Comparison of ENCODE assay signal across 9 mouse cellular contexts in genomic region chr2:156515565-156516185, GRCm38 (mm10). TPM values are rescaled to one million over a fixed set of nuclear protein-coding genes. Genes with fewer than 3 reads are reported as not detected.
DNase-seq lines count a peak whose midpoint lies in the region; ATAC-seq lines count a peak whose summit lies in the region.
"Had no signal": no experiment of that assay in that cellular context is flagged by ENCODE, and none has a peak within 500 bp of the region (broad histone marks: within the 10 kb centered on the region; RNA-seq: fewer than 3 reads in every experiment).

No protein-coding gene starts in this region.

- DNase-seq in MN1 (ENCODE audit: low spot score): peak; percentile 80
- peak; percentile 79 for DNase-seq in cerebellum, adult 11 months
- DNase-seq in layer of hippocampus, postnatal 14 days (ENCODE audit: low spot score in 2 of 2): peak; percentile 80
- peak; percentile 63 to 77 for DNase-seq in lung, postnatal 4 days
- peak; percentile 61 for DNase-seq in retina, postnatal 7 days (ENCODE audit: low read depth, low spot score)
- peak; percentile 56 for DNase-seq in urinary bladder, postnatal 10 days (ENCODE audit: low spot score)

- H3K4me3 ChIP-seq in forebrain, embryonic 15.5 days: no peak overlapping the region
- no peak overlapping the region for H3K4me3 ChIP-seq in hindbrain, embryonic 13.5 days
- H3K4me3 ChIP-seq: limb, embryonic 15.5 days had no signal

- no peaks in the 10 kb centered on the region for H3K27me3 ChIP-seq in forebrain, embryonic 15.5 days
- H3K27me3 ChIP-seq in hindbrain, embryonic 13.5 days: no peaks in the 10 kb centered on the region
- H3K27me3 ChIP-seq: limb, embryonic 15.5 days had no signal

- ATAC-seq in forebrain, embryonic 15.5 days (replicated peaks): peak; percentile 56
- ATAC-seq in hindbrain, embryonic 13.5 days (ENCODE audit: low FRiP score): 0 out of 2 replicates have a peak, but pooled peaks have one; percentile 53

- no peak overlapping the region for H3K27ac ChIP-seq in forebrain, embryonic 15.5 days (replicated peaks)
- H3K27ac ChIP-seq in hindbrain, embryonic 13.5 days: no peak overlapping the region
- H3K27ac ChIP-seq: limb, embryonic 15.5 days had no signal

- no peak overlapping the region for H3K4me2 ChIP-seq in forebrain, embryonic 15.5 days (replicated peaks)
- H3K4me2 ChIP-seq in hindbrain, embryonic 13.5 days: no peak overlapping the region
- H3K4me2 ChIP-seq: limb, embryonic 15.5 days had no signal

- 23% methylated on average over 7 of the region's 7 CpGs for WGBS in forebrain, embryonic 15.5 days
- 27% methylated on average over 7 of the region's 7 CpGs for WGBS in hindbrain, embryonic 13.5 days

- no peak overlapping the region for H3K9ac ChIP-seq in forebrain, embryonic 15.5 days (replicated peaks)
- no peak overlapping the region for H3K9ac ChIP-seq in hindbrain, embryonic 13.5 days

- no peaks in the 10 kb centered on the region for H3K4me1 ChIP-seq in forebrain, embryonic 15.5 days
- no peaks in the 10 kb centered on the region for H3K4me1 ChIP-seq in hindbrain, embryonic 13.5 days (replicated peaks)
- H3K4me1 ChIP-seq: limb, embryonic 15.5 days had no signal

- H3K36me3 ChIP-seq in forebrain, embryonic 15.5 days: peaks cover 24% of the 10 kb centered on the region
- peaks cover 80% of the 10 kb centered on the region for H3K36me3 ChIP-seq in hindbrain, embryonic 13.5 days

- no peaks in the 10 kb centered on the region for H3K9me3 ChIP-seq in forebrain, embryonic 15.5 days
- no peaks in the 10 kb centered on the region for H3K9me3 ChIP-seq in hindbrain, embryonic 13.5 days
- H3K9me3 ChIP-seq: limb, embryonic 15.5 days had no signal

RNA-seq across cellular contexts. Expression of gene Aar2, which starts 31.7 kb away (rescaled TPM):
- 44.5 and 44.6 TPM in 2 replicates for polyA plus RNA-seq in forebrain, embryonic 15.5 days (2015; fragmentation: Nextera tagmentation; extraction: Ambion mirVana)
- 45.7 and 46.5 TPM in 2 replicates for polyA plus RNA-seq in hindbrain, embryonic 13.5 days (2015; fragmentation: Nextera tagmentation; extraction: Ambion mirVana)
- 10 to 100 TPM; 31.7 to 32.8 TPM for total RNA-seq in layer of hippocampus, postnatal 14 days (2021)
